Mouse (Mus musculus) forebrain, embryonic 14.5 days (tissue): ENCODE results near the gene Hoxa11. TPM values are rescaled to one million over a fixed set of nuclear protein-coding genes. Genes with fewer than 3 reads are reported as not detected.

Source experiments
- ATAC-seq: fragments of 200-750 bp; cut with Nextera tagmentation; 2 replicates; pipeline ENCODE4 v1.8.0; 2017; ENCODE audit warnings: mild to moderate bottlenecking, moderate library complexity
- DNase-seq: peaks from one replicate; pipeline ENCODE4 v3.0.0-alpha.2; 2015; ENCODE audit warnings: low spot score
- H3K27ac ChIP-seq: fragments of 300-500 bp; sonication (generic); 2 replicates; pipeline ENCODE4 v1.5.1; 2014; ENCODE audit warnings: low read depth, mild to moderate bottlenecking, control low read depth, low read length, moderate library complexity
- H3K27me3 ChIP-seq: fragments of 300-500 bp; sonication (generic); replicated peaks from 2 replicates; pipeline ENCODE4 v1.6.1; 2014; ENCODE audit warnings: low read length, control low read depth, mixed read lengths; ENCODE audit not compliant: control insufficient read depth, insufficient read depth
- H3K36me3 ChIP-seq: fragments of 300-500 bp; sonication (generic); 2 replicates; pipeline ENCODE4 v1.6.1; 2014; ENCODE audit warnings: low read length, control low read depth; ENCODE audit not compliant: control insufficient read depth, insufficient read depth
- H3K4me1 ChIP-seq: fragments of 300-500 bp; sonication (generic); 2 replicates; pipeline ENCODE4 v1.6.1; 2014; ENCODE audit warnings: antibody characterized with exemption, low read length, control low read depth; ENCODE audit not compliant: control insufficient read depth, insufficient read depth
- H3K4me2 ChIP-seq: fragments of 300-500 bp; sonication (generic); 2 replicates; pipeline ENCODE4 v1.6.1; 2014; ENCODE audit warnings: mild to moderate bottlenecking, control low read depth, low read length
- H3K4me3 ChIP-seq: fragments of 300-500 bp; sonication (generic); 2 replicates; pipeline ENCODE4 v1.5.1; 2014; ENCODE audit warnings: low read depth, low read length, control low read depth
- H3K9ac ChIP-seq: fragments of 300-500 bp; sonication (generic); 2 replicates; pipeline ENCODE4 v1.6.1; 2014; ENCODE audit warnings: mild to moderate bottlenecking, low read length, control low read depth, moderate library complexity
- H3K9me3 ChIP-seq: fragments of 300-500 bp; sonication (generic); replicated peaks from 2 replicates; pipeline ENCODE4 v1.6.1; 2016; ENCODE audit warnings: low read length, control low read depth, mixed read lengths; ENCODE audit not compliant: control insufficient read depth
- WGBS: fragments of 180-500 bp; shearing (Covaris S2); extraction: QIAGEN DNeasy Blood & Tissue Kit; methylation state at CpG from one replicate; pipeline ENCODE4 v1.1.7; 2014; 5-methylcytosine and 5-hydroxymethylcytosine counted together
- polyA plus RNA-seq: library from polyadenylated mRNA; unstranded; fragments of >200 nt; fragmentation: Nextera tagmentation; extraction: Ambion mirVana; gene quantifications from 2 replicates; pipeline ENCODE4 v1.2.1, GENCODE M21; 2014

Gene Hoxa11
- polyA plus RNA-seq, 1 experiment from 2014 or later = not detected

DNA sequence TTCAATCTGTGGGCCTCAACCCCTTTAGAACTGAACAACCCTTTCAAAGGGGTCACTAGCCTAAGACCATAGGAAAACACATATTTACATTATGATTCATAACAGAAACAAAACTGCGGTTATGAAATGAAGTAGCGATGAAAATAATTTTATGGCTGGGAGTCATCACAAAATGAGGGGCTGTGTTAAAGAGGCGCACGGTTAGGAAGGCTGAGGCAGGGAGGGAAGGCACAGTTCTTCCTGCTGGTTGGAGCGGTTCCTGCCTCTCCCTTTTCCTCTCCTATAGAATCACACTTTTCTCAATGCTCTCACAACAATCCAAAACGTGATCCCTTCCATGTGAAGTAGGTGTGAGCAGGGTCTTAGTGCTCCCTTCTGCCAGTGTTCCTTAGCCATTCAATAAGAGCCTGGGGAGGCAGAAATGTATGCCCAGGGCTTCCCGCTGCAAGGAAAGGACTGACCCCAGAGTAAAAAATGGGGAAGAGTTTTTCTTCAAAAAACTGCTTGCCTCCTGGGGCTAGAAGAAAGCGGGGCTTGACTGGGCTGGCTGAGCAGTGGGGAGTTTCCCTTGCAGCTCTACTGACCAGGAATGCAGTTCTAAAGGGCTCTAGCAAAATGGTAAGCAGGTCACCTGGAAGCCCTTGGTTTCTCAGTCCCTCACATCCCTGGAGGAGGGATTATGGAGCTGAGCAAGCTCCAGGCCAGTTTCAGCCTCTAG, 30.1 kb upstream of the Hoxa11 start:
- no peaks in the 10 kb centered on the region for H3K9me3 ChIP-seq
- no peaks in the 10 kb centered on the region for H3K36me3 ChIP-seq
- DNase-seq (no peak), ATAC-seq (no peak)
- no peak overlapping the region for H3K4me2 ChIP-seq
- no peak overlapping the region for H3K27ac ChIP-seq
- 6% methylated on average over 8 of the region's 8 CpGs for WGBS
- H3K27me3 ChIP-seq = peaks cover 82% of the 10 kb centered on the region
- no peaks in the 10 kb centered on the region for H3K4me1 ChIP-seq
- no peak overlapping the region for H3K4me3 ChIP-seq
- H3K9ac ChIP-seq = no peak overlapping the region

GRCm38 (mm10) chr6:52274576-52274975, 29.0 kb upstream of the Hoxa11 start:
- DNase-seq (no peak), ATAC-seq (no peak)
- Histone ChIP-seq H3K4me3 (no peak overlapping the region), H3K27ac (no peak overlapping the region), H3K9ac (no peak overlapping the region), H3K4me1 (no peaks in the 10 kb centered on the region), H3K9me3 (no peaks in the 10 kb centered on the region), H3K36me3 (no peaks in the 10 kb centered on the region), H3K27me3 (peaks cover 93% of the 10 kb centered on the region), H3K4me2 (no peak overlapping the region)
- 1% methylated on average over 11 of the region's 11 CpGs for WGBS

GRCm38 (mm10) chr6:52273656-52274280, 28.2 kb upstream of the Hoxa11 start:
- no peaks in the 10 kb centered on the region for H3K36me3 ChIP-seq
- H3K4me2 ChIP-seq = no peak overlapping the region
- H3K9me3 ChIP-seq = no peaks in the 10 kb centered on the region
- H3K27ac ChIP-seq = no peak overlapping the region
- H3K4me3 ChIP-seq = no peak overlapping the region
- no peak for DNase-seq
- 1% methylated on average over 22 of the region's 22 CpGs for WGBS
- H3K4me1 ChIP-seq = no peaks in the 10 kb centered on the region
- ATAC-seq = no peak
- H3K9ac ChIP-seq = no peak overlapping the region
- peaks cover 95% of the 10 kb centered on the region for H3K27me3 ChIP-seq

DNA sequence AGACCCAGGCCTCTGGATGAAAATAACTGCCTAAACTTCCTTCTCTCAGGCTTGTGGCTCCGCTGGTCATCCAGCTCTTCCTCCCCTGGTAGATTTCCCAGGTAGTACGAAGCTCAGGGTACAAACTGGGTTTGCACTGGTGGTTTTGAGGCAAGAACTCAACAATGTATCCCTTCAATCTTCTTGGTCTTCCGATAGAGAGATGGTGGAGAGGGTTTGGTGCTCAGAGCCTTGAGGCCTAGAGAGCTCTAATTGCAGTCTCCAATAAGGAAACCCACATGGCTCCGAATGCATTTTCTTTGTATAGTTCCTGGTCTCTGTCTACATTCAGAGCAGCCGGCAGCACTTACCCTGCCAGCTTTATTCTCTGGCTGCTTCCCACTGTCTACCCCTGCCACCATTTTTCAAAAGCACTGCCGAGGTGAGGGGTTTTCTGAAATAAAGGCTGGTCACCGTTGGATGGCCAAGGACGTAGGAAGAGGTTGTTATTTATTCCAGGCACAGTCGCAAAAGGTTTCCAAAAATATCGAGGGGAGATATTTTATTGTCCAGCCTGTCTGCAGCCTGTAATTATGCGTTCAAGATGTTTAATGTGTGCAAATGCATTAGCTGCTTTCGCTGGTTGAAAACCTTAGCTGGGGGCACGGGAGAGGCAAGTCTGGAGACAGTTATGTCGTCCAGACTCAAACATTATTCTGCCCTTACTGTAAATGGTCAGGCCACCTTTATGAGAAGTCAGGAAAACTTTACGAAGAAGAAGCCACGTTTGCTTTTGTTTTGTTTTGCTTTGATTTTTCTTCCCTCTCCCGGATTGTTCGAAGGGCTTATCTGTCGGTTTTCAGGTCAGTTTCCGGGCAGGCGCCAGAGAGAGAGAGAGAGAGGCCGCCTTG, 27.4 kb upstream of the Hoxa11 start:
- H3K9me3 ChIP-seq = no peaks in the 10 kb centered on the region
- no peak overlapping the region for H3K4me2 ChIP-seq
- no peak overlapping the region for H3K9ac ChIP-seq
- H3K4me3 ChIP-seq = no peak overlapping the region
- H3K36me3 ChIP-seq = no peaks in the 10 kb centered on the region
- 3% methylated on average over 21 of the region's 22 CpGs for WGBS
- no peaks in the 10 kb centered on the region for H3K4me1 ChIP-seq
- no peak overlapping the region for H3K27ac ChIP-seq
- DNase-seq (no peak), ATAC-seq (no peak)
- peaks cover 98% of the 10 kb centered on the region for H3K27me3 ChIP-seq

- ATAC-seq (0 out of 2 replicates have a peak, but pooled peaks have one; percentile 32), DNase-seq (peak; percentile 83)
- Histone ChIP-seq H3K9me3 (no peaks in the 10 kb centered on the region), H3K27ac (no peak overlapping the region), H3K9ac (no peak overlapping the region), H3K4me1 (no peaks in the 10 kb centered on the region), H3K36me3 (no peaks in the 10 kb centered on the region), H3K27me3 (peaks cover 95% of the 10 kb centered on the region), H3K4me3 (no peak overlapping the region), H3K4me2 (no peak overlapping the region)
- WGBS = 3% methylated on average over 23 of the region's 23 CpGs
These were observed 25.2 kb upstream of the Hoxa11 start for GRCm38 (mm10) chr6:52270494-52271480.

- no peak for DNase-seq
- H3K4me3 ChIP-seq = no peak overlapping the region
- H3K36me3 ChIP-seq = no peaks in the 10 kb centered on the region
- H3K27ac ChIP-seq = no peak overlapping the region
- H3K4me1 ChIP-seq = no peaks in the 10 kb centered on the region
- H3K9me3 ChIP-seq = no peaks in the 10 kb centered on the region
- 3% methylated on average over 3 of the region's 3 CpGs for WGBS
- no peak overlapping the region for H3K9ac ChIP-seq
- H3K27me3 ChIP-seq = peaks cover 95% of the 10 kb centered on the region
- no peak overlapping the region for H3K4me2 ChIP-seq
- no peak for ATAC-seq
These were observed 23.1 kb upstream of the Hoxa11 start for GRCm38 (mm10) chr6:52268756-52269155.

- no peak overlapping the region for H3K4me2 ChIP-seq
These were observed 22.7 kb upstream of the Hoxa11 start for GRCm38 (mm10) chr6:52268341-52268740.

GRCm38 (mm10) chr6:52267691-52268090, 22.1 kb upstream of the Hoxa11 start:
- DNase-seq (no peak), ATAC-seq (no peak)
- H3K4me2 ChIP-seq = no peak overlapping the region
- H3K4me3 ChIP-seq = no peak overlapping the region
- no peak overlapping the region for H3K27ac ChIP-seq
- H3K9me3 ChIP-seq = no peaks in the 10 kb centered on the region
- no peaks in the 10 kb centered on the region for H3K36me3 ChIP-seq
- no peaks in the 10 kb centered on the region for H3K4me1 ChIP-seq
- peaks cover 95% of the 10 kb centered on the region for H3K27me3 ChIP-seq
- 8% methylated on average over 3 of the region's 3 CpGs for WGBS
- no peak overlapping the region for H3K9ac ChIP-seq

More at GRCm38 (mm10) chr6:52268341-52268740, 22.7 kb upstream of the Hoxa11 start:
- Histone ChIP-seq H3K27ac (no peak overlapping the region), H3K9me3 (no peaks in the 10 kb centered on the region), H3K4me1 (no peaks in the 10 kb centered on the region), H3K36me3 (no peaks in the 10 kb centered on the region), H3K4me3 (no peak overlapping the region), H3K9ac (no peak overlapping the region), H3K27me3 (peaks cover 95% of the 10 kb centered on the region)
- ATAC-seq (no peak), DNase-seq (no peak)
- 2% methylated on average over 7 of the region's 7 CpGs for WGBS
